Mouse (Mus musculus): ENCODE measurements around the gene Fam76b.

DNA sequence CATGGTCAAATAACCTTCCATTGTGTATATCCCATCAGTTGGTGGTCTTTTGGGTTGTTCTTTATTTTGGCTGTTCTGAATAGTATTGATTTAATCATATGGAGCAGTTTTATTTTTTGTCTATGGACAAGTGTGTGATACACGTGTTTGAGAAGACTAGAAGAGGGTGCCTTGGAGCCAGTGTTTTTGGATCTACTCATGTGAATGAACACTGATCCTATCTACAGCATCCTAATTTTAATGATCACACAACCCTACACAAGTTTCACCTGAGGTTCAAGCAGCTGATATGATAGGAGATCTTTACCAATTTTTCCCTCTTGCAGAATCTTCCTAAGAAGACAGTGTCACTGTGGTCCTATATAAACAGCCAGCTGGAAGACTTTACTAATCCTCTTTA, 23.0 kb upstream of the Fam76b start:
- no peak for TF ChIP-seq POLR2AphosphoS5 (IDR thresholded peaks at IDR 0.05; ENCODE audit: insufficient replicate concordance, low read depth, low read length)
- no peak for TF ChIP-seq GATA1 (IDR thresholded peaks at IDR 0.05; ENCODE audit: borderline replicate concordance, low read length)
- no peak for TF ChIP-seq CTCF (IDR thresholded peaks at IDR 0.05; ENCODE audit: low read depth, low read length)
